Mouse (Mus musculus) MEL (cell line): Measurements from ENCODE around the gene Abcb1b.
A peak's percentile ranks its signal among the peaks of the same experiment; 100 is the strongest.

Experiments used
- CTCF ChIP-seq, 3 experiments: IDR thresholded peaks in 2 of 3; conservative IDR thresholded peaks in 1 of 3; 2 replicates each; pipeline ENCODE4 v1.5.1; 2011 to 2012; ENCODE audit warnings: low read length in 3 of 3, low read depth in 2 of 3, mild to moderate bottlenecking in 2 of 3, improper control_type of control experiment in 1 of 3, inconsistent platforms in 1 of 3, mixed read lengths in 1 of 3, moderate library complexity in 1 of 3; ENCODE audit not compliant: control insufficient read depth in 1 of 3, insufficient read depth in 1 of 3, poor library complexity in 1 of 3, severe bottlenecking in 1 of 3
- E2F4 ChIP-seq: IDR thresholded peaks from 2 replicates; pipeline ENCODE4 v1.6.1; 2011; ENCODE audit warnings: low read depth, low read length, improper control_type of control experiment, borderline replicate concordance
- GATA1 ChIP-seq: IDR thresholded peaks from 2 replicates; pipeline ENCODE4 v1.6.1; 2011; ENCODE audit warnings: low read depth, low read length, improper control_type of control experiment
- HCFC1 ChIP-seq: IDR thresholded peaks from 2 replicates; pipeline ENCODE4 v1.6.1; 2012; ENCODE audit warnings: low read depth, mild to moderate bottlenecking, inconsistent platforms, low read length, improper control_type of control experiment, moderate library complexity
- JUND ChIP-seq: IDR thresholded peaks from 2 replicates; pipeline ENCODE4 v1.6.1; 2011; ENCODE audit warnings: low read depth, mild to moderate bottlenecking, improper control_type of control experiment, low read length
- MAX ChIP-seq: IDR thresholded peaks from 2 replicates; pipeline ENCODE4 v1.6.1; 2011; ENCODE audit warnings: low read length, improper control_type of control experiment
- MXI1 ChIP-seq: IDR thresholded peaks from 2 replicates; pipeline ENCODE4 v1.6.1; 2011; ENCODE audit warnings: mild to moderate bottlenecking, low read depth, low read length, improper control_type of control experiment
- NELFE ChIP-seq: IDR thresholded peaks from 2 replicates; pipeline ENCODE4 v1.6.1; 2011; ENCODE audit warnings: low read depth, low read length, improper control_type of control experiment
- POLR2A ChIP-seq, 2 experiments: IDR thresholded peaks; 2 replicates each; pipeline ENCODE4 v1.6.1; 2011 to 2012; ENCODE audit warnings: low read length in 2 of 2, mild to moderate bottlenecking in 2 of 2, control low read depth in 1 of 2, improper control_type of control experiment in 1 of 2, low read depth in 1 of 2, moderate library complexity in 1 of 2; ENCODE audit not compliant: control insufficient read depth in 1 of 2, insufficient read depth in 1 of 2, poor library complexity in 1 of 2
- TAL1 ChIP-seq: IDR thresholded peaks from 2 replicates; pipeline ENCODE4 v1.6.1; 2012; ENCODE audit warnings: mild to moderate bottlenecking, inconsistent platforms, low read length, moderate library complexity, mixed read lengths
- TBP ChIP-seq: IDR thresholded peaks from 2 replicates; pipeline ENCODE4 v1.8.0; 2011; ENCODE audit warnings: low read depth, low read length, improper control_type of control experiment
- TCF12 ChIP-seq: IDR thresholded peaks from 2 replicates; pipeline ENCODE4 v1.6.1; 2014; ENCODE audit warnings: low read depth, mild to moderate bottlenecking, inconsistent platforms, low read length, improper control_type of control experiment, moderate library complexity
- USF2 ChIP-seq, 2 experiments: IDR thresholded peaks; 2 replicates each; pipeline ENCODE4 v1.6.1; 2011 to 2012; ENCODE audit warnings: improper control_type of control experiment in 2 of 2, low read length in 2 of 2, borderline replicate concordance in 1 of 2, inconsistent platforms in 1 of 2, low read depth in 1 of 2, mild to moderate bottlenecking in 1 of 2; ENCODE audit not compliant: insufficient read depth in 1 of 2
- ZKSCAN1 ChIP-seq: IDR thresholded peaks from 2 replicates; pipeline ENCODE4 v1.6.1; 2012; ENCODE audit warnings: low read depth, mild to moderate bottlenecking, inconsistent platforms, low read length, improper control_type of control experiment, moderate library complexity

- TF ChIP-seq GATA1 (no peak), JUND (no peak), USF2 (IDR thresholded peaks at IDR 0.05; ENCODE audit: borderline replicate concordance in 1 of 2, insufficient read depth in 1 of 2, low read depth in 1 of 2, low read length in 2 of 2) (no peak), ZKSCAN1 (no peak), TCF12 (no peak), MAX (no peak), NELFE (no peak), CTCF (IDR thresholded peaks at IDR 0.05 in 2 of 3, conservative IDR thresholded peaks at IDR 0.05 in 1 of 3; ENCODE audit: control insufficient read depth in 1 of 3, insufficient read depth in 1 of 3, low read depth in 2 of 3, low read length in 3 of 3, poor library complexity in 1 of 3, severe bottlenecking in 1 of 3) (peak; percentile 29 to 74 (median 53)), POLR2A (IDR thresholded peaks at IDR 0.05; ENCODE audit: control insufficient read depth in 1 of 2, insufficient read depth in 1 of 2, low read depth in 1 of 2, low read length in 2 of 2, poor library complexity in 1 of 2) (no peak), TAL1 (no peak), TBP (no peak), MXI1 (no peak), E2F4 (no peak), HCFC1 (no peak)
Observed at GRCm38 (mm10) chr5:8868019-8868418, 70.1 kb downstream of the Abcb1b start.
